Comparison of ENCODE assay signal across 20 mouse cellular contexts in the genomic region with DNA sequence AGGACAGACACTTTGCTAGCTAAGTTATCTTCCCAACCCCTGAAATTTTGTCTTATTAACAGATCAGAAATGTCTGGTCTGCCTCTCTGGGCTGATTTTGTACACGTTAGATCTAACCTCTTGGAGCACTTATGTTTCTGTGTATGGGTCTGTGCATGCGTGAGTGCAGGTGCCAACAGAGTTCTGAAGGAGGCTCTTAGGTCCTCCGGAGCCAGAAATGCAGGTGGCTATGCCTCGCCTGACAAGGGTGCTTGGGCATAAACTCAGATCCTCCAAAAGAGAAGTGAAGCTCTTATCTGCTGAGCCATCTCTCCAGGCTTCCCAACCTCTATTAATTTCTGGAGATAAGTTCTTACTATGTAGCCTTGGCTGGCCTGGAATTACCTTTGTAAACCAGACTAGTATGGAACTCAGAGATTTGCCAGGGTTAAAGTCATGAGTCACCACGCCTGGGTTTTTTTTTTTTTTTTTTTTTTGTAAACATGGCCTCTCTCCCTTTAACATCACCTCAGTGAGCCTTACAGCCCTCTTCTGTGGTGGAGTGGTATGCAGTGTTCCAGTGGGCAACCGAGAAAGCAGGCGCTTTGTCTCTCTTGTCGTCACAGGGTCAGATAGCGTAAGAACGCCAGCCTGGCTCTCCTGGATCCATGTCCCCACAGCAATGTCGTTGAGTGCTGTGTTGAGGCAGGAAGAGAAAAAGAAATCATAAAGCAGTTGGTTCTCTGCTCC.
DNase-seq lines count a peak whose midpoint lies in the region; ATAC-seq and TF ChIP-seq lines count a peak whose summit lies in the region.
"Had no signal": no experiment of that assay in that cellular context is flagged by ENCODE, and none has a peak within 500 bp of the region (broad histone marks: within the 10 kb centered on the region; RNA-seq: fewer than 3 reads in every experiment).

No protein-coding gene starts in this region.

- H3K4me1 ChIP-seq in heart, embryonic 15.5 days (replicated peaks) = peaks cover 54% of the 10 kb centered on the region
- peaks cover 8% of the 10 kb centered on the region; the same call in 1 of the 2 replicates for H3K4me1 ChIP-seq in lung, postnatal 0 days (ENCODE audit: insufficient read depth, low read depth, low read length)
- H3K4me1 ChIP-seq in stomach, postnatal 0 days (replicated peaks; ENCODE audit: control insufficient read depth, insufficient read depth) = peaks cover 8% of the 10 kb centered on the region; the same call in 1 of the 2 replicates

- no peak for DNase-seq in heart, adult 11 months
- peak; percentile 70 for DNase-seq in lung, postnatal 0 days (ENCODE audit: low spot score)
- no peak for DNase-seq in lung, postnatal 14 days
- peak; percentile 47 for DNase-seq in MN1 (ENCODE audit: low spot score)
- no peak for DNase-seq in stomach, postnatal 0 days (ENCODE audit: low spot score)
- no peak for DNase-seq in B cell, adult 2 months
- DNase-seq in adrenal gland, postnatal 10 days = no peak
- DNase-seq: adrenal gland, postnatal 36 days; cerebellum, adult 11-12 months; cerebellum, postnatal 25 days; embryo, embryonic 11 days; forebrain, postnatal 0 days; gastrocnemius, postnatal 36 days; kidney, adult 11 months; layer of hippocampus, postnatal 36 days; right cerebral cortex, postnatal 14 days had no signal

- no peaks in the 10 kb centered on the region for H3K36me3 ChIP-seq in heart, embryonic 15.5 days
- H3K36me3 ChIP-seq in lung, postnatal 0 days (ENCODE audit: insufficient read depth, low read length) = no peaks in the 10 kb centered on the region; the same call in 1 of the 2 replicates
- H3K36me3 ChIP-seq in stomach, postnatal 0 days (ENCODE audit: control insufficient read depth, insufficient read depth, low read length) = no peaks in the 10 kb centered on the region
- H3K36me3 ChIP-seq: limb, embryonic 13.5 days; midbrain, embryonic 10.5 days had no signal

- H3K9ac ChIP-seq in heart, embryonic 15.5 days = no peak overlapping the region
- H3K9ac ChIP-seq in lung, postnatal 0 days (replicated peaks; ENCODE audit: low read depth) = no peak overlapping the region
- H3K9ac ChIP-seq in stomach, postnatal 0 days (ENCODE audit: low read length) = no peak overlapping the region
- H3K9ac ChIP-seq: forebrain, postnatal 0 days; limb, embryonic 13.5 days had no signal

- 40% methylated on average over 11 of the region's 11 CpGs for WGBS in heart, embryonic 15.5 days
- 56% methylated on average over 11 of the region's 11 CpGs for WGBS in lung, postnatal 0 days
- 69% methylated on average over 11 of the region's 11 CpGs for WGBS in stomach, postnatal 0 days

- H3K9me3 ChIP-seq in heart, embryonic 15.5 days (replicated peaks) = no peaks in the 10 kb centered on the region
- H3K9me3 ChIP-seq in lung, postnatal 0 days (ENCODE audit: low read length) = no peaks in the 10 kb centered on the region
- H3K9me3 ChIP-seq in stomach, postnatal 0 days (ENCODE audit: control insufficient read depth, low read length) = no peaks in the 10 kb centered on the region
- H3K9me3 ChIP-seq: limb, embryonic 13.5 days; midbrain, embryonic 10.5 days had no signal

- ATAC-seq in heart, embryonic 15.5 days (replicated peaks; ENCODE audit: insufficient number of reproducible peaks, insufficient read depth, low FRiP score, low read depth) = 0 out of 2 replicates have a peak, but pooled peaks have one; percentile 51
- peak; percentile 85 for ATAC-seq in lung, postnatal 0 days
- ATAC-seq in stomach, postnatal 0 days (ENCODE audit: low FRiP score, low TSS enrichment) = peak; percentile 22; the same call in 1 of the 2 replicates
- ATAC-seq: forebrain, postnatal 0 days had no signal

- H3K27ac ChIP-seq in heart, embryonic 15.5 days = peak overlapping the region; percentile 39
- peak overlapping the region; percentile 57; the same call in 1 of the 2 replicates for H3K27ac ChIP-seq in lung, postnatal 0 days (ENCODE audit: low read length)
- no peak overlapping the region for H3K27ac ChIP-seq in stomach, postnatal 0 days (replicated peaks)
- H3K27ac ChIP-seq: limb, embryonic 13.5 days; macrophage; midbrain, embryonic 10.5 days had no signal

- no peak for TF ChIP-seq EP300 in lung, postnatal 0 days (IDR thresholded peaks at IDR 0.05)
- TF ChIP-seq EP300 in stomach, postnatal 0 days (optimal IDR thresholded peaks at IDR 0.05) = no peak

- H3K4me3 ChIP-seq in heart, embryonic 15.5 days = no peak overlapping the region
- H3K4me3 ChIP-seq in lung, postnatal 0 days (ENCODE audit: low read depth, low read length) = no peak overlapping the region
- no peak overlapping the region for H3K4me3 ChIP-seq in stomach, postnatal 0 days (ENCODE audit: low read depth, low read length)
- H3K4me3 ChIP-seq: limb, embryonic 13.5 days; midbrain, embryonic 10.5 days had no signal

- TF ChIP-seq CTCF in lung, postnatal 0 days (IDR thresholded peaks at IDR 0.05) = no peak
- no peak for TF ChIP-seq CTCF in stomach, postnatal 0 days (IDR thresholded peaks at IDR 0.05; ENCODE audit: low read depth)

- H3K27me3 ChIP-seq in heart, embryonic 15.5 days = no peaks in the 10 kb centered on the region
- H3K27me3 ChIP-seq in lung, postnatal 0 days (replicated peaks; ENCODE audit: insufficient read depth, low read length) = no peaks in the 10 kb centered on the region
- H3K27me3 ChIP-seq in stomach, postnatal 0 days (ENCODE audit: control insufficient read depth, insufficient read depth, low read length) = no peaks in the 10 kb centered on the region
- H3K27me3 ChIP-seq: limb, embryonic 13.5 days had no signal

- peak overlapping the region; percentile 23; the same call in 1 of the 2 replicates for H3K4me2 ChIP-seq in heart, embryonic 15.5 days
- no peak overlapping the region for H3K4me2 ChIP-seq in lung, postnatal 0 days (replicated peaks; ENCODE audit: low read depth, low read length)
- H3K4me2 ChIP-seq in stomach, postnatal 0 days (replicated peaks; ENCODE audit: low read depth) = no peak overlapping the region
- H3K4me2 ChIP-seq: limb, embryonic 13.5 days had no signal

Comparison
In these comparisons a context has a peak if more than half of its experiments do, and no peak if none do; other contexts are left out.
1. DNase-seq: peak in lung, postnatal 0 days (single experiment) and MN1 (single experiment); none in heart, adult 11 months (single experiment), lung, postnatal 14 days (single experiment), stomach, postnatal 0 days (single experiment), B cell, adult 2 months (0 of 2) and adrenal gland, postnatal 10 days (single experiment).
2. ATAC-seq: peak in every context shown above with its lines; median percentile 85 in lung, postnatal 0 days; 51 in heart, embryonic 15.5 days; 22 in stomach, postnatal 0 days.